Mouse (Mus musculus) right cerebral cortex, adult 18-20 months (tissue): ENCODE data around the gene Bahcc1.

Experiments used
- DNase-seq: peaks from one replicate; pipeline ENCODE4 v3.0.0; 2022; ENCODE audit warnings: mixed read lengths

Bahcc1 gene

GRCm38 (mm10) chr11:120320156-120320555 is 87.4 kb downstream of the Bahcc1 start:
- no peak for DNase-seq

- DNase-seq: no peak
Measured at GRCm38 (mm10) chr11:120335431-120336021, 102.8 kb downstream of the Bahcc1 start.

- DNase-seq: no peak
Measured at GRCm38 (mm10) chr11:120337447-120337846, 104.7 kb downstream of the Bahcc1 start.

GRCm38 (mm10) chr11:120338786-120339185 is 106.0 kb downstream of the Bahcc1 start:
- no peak for DNase-seq

GRCm38 (mm10) chr11:120339978-120340513 is 107.3 kb downstream of the Bahcc1 start:
- no peak for DNase-seq

GRCm38 (mm10) chr11:120341661-120342060 is 108.9 kb downstream of the Bahcc1 start:
- DNase-seq: no peak
